Mouse (Mus musculus): ENCODE measurements around the gene Tbx1. TPM values are rescaled to one million over a fixed set of nuclear protein-coding genes. Genes with fewer than 3 reads are reported as not detected.

Gene Tbx1
- polyA plus RNA-seq, 1 experiment from 2014 or later = 0.93 TPM

- ATAC-seq = no peak
- TF ChIP-seq CTCF (IDR thresholded peaks at IDR 0.05; ENCODE audit: low read depth) = no peak
- peaks cover 37% of the 10 kb centered on the region for H3K36me3 ChIP-seq (ENCODE audit: control insufficient read depth, insufficient read depth)
- 72% methylated on average over 6 of the region's 6 CpGs for WGBS
- H3K27me3 ChIP-seq (replicated peaks; ENCODE audit: control insufficient read depth, insufficient read depth, low read length) = peaks cover 44% of the 10 kb centered on the region
- no peak overlapping the region for H3K4me3 ChIP-seq (ENCODE audit: low read depth, low read length)
- no peaks in the 10 kb centered on the region; the same call in 1 of the 2 replicates for H3K4me1 ChIP-seq (replicated peaks; ENCODE audit: control insufficient read depth, insufficient read depth, low read length)
- no peak overlapping the region for H3K27ac ChIP-seq (ENCODE audit: low read depth, low read length)
- H3K9me3 ChIP-seq (ENCODE audit: control insufficient read depth) = no peaks in the 10 kb centered on the region
- no peak overlapping the region for H3K4me2 ChIP-seq (replicated peaks; ENCODE audit: low read depth)
- H3K9ac ChIP-seq (ENCODE audit: low read depth, low read length) = no peak overlapping the region
Measured at GRCm38 (mm10) chr16:18620201-18620600, 29.7 kb upstream of the Tbx1 start.

DNA sequence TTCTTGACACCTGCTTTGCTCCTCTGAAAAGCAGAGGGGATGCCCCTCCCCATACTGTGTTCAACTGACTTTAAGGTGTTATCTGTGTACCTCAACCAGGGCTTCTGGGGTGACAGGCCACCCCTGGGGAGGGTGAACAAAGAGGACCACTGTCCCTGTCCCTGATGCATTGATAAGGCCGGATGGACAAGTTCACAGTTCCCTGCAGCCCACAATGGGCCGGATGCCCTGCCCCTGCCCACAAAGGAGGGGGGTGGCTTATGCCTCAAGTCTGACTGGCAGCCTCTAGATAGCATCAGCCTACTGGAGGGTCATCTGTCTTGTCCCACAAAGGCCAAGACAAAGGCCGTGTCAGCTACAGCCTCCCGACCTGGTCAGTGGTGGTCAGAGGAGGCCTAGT, 28.6 kb upstream of the Tbx1 start:
- H3K4me2 ChIP-seq (replicated peaks; ENCODE audit: low read depth) = no peak overlapping the region
- WGBS = 84% methylated on average over 4 of the region's 4 CpGs
- ATAC-seq = no peak

DNA sequence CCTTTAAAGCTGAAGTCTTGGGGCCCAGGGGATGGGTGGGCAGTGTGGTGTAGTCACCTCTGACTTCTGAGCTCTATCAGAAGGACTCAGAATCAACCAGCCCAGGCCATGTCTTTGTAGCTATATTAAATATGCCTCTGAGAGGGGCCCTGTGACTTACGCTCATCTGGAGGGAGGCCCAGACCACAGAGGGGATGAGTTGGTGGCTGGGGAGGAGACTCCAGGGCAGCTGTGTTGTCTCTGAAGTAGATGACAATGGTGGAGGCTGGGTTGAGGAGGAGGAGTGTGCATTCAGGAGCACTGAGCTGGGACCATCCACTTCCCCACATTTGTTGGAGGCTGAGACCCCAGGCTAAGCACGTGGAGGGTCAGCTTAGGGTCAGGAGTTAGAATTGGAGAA, 27.8 kb upstream of the Tbx1 start:
- no peak overlapping the region for H3K4me2 ChIP-seq (replicated peaks; ENCODE audit: low read depth)
- no peak for ATAC-seq
- WGBS = 68% methylated on average over 2 of the region's 2 CpGs
- H3K4me1 ChIP-seq (replicated peaks; ENCODE audit: control insufficient read depth, insufficient read depth, low read length) = no peaks in the 10 kb centered on the region; the same call in 1 of the 2 replicates
- no peak overlapping the region for H3K27ac ChIP-seq (ENCODE audit: low read depth, low read length)
- H3K4me3 ChIP-seq (ENCODE audit: low read depth, low read length) = no peak overlapping the region
- TF ChIP-seq CTCF (IDR thresholded peaks at IDR 0.05; ENCODE audit: low read depth) = no peak
- H3K9me3 ChIP-seq (ENCODE audit: control insufficient read depth) = no peaks in the 10 kb centered on the region
- no peak overlapping the region for H3K9ac ChIP-seq (ENCODE audit: low read depth, low read length)
- H3K27me3 ChIP-seq (replicated peaks; ENCODE audit: control insufficient read depth, insufficient read depth, low read length) = peaks cover 39% of the 10 kb centered on the region
- peaks cover 19% of the 10 kb centered on the region for H3K36me3 ChIP-seq (ENCODE audit: control insufficient read depth, insufficient read depth)

More for the DNA sequence above, 28.6 kb upstream of the Tbx1 start:
- H3K27me3 ChIP-seq (replicated peaks; ENCODE audit: control insufficient read depth, insufficient read depth, low read length) = peaks cover 39% of the 10 kb centered on the region
- TF ChIP-seq CTCF (IDR thresholded peaks at IDR 0.05; ENCODE audit: low read depth) = no peak
- peaks cover 27% of the 10 kb centered on the region for H3K36me3 ChIP-seq (ENCODE audit: control insufficient read depth, insufficient read depth)
- H3K27ac ChIP-seq (ENCODE audit: low read depth, low read length) = no peak overlapping the region
- H3K4me1 ChIP-seq (replicated peaks; ENCODE audit: control insufficient read depth, insufficient read depth, low read length) = no peaks in the 10 kb centered on the region; the same call in 1 of the 2 replicates
- H3K9ac ChIP-seq (ENCODE audit: low read depth, low read length) = no peak overlapping the region
- H3K9me3 ChIP-seq (ENCODE audit: control insufficient read depth) = no peaks in the 10 kb centered on the region
- H3K4me3 ChIP-seq (ENCODE audit: low read depth, low read length) = no peak overlapping the region

GRCm38 (mm10) chr16:18617370-18618065, 27.0 kb upstream of the Tbx1 start:
- peak; percentile 97 for TF ChIP-seq CTCF (IDR thresholded peaks at IDR 0.05; ENCODE audit: low read depth)
- 0 out of 2 replicates have a peak overlapping the region, but pooled peaks have one; percentile 11 for H3K4me3 ChIP-seq (ENCODE audit: low read depth, low read length)
- ATAC-seq = peak; percentile 75
- H3K36me3 ChIP-seq (ENCODE audit: control insufficient read depth, insufficient read depth) = peaks cover 12% of the 10 kb centered on the region
- WGBS = 2% methylated on average over 27 of the region's 27 CpGs
- H3K27me3 ChIP-seq (replicated peaks; ENCODE audit: control insufficient read depth, insufficient read depth, low read length) = peaks cover 35% of the 10 kb centered on the region
- peak overlapping the region; percentile 54 for H3K4me2 ChIP-seq (replicated peaks; ENCODE audit: low read depth)
- H3K27ac ChIP-seq (ENCODE audit: low read depth, low read length) = no peak overlapping the region
- no peak overlapping the region for H3K9ac ChIP-seq (ENCODE audit: low read depth, low read length)
- no peaks in the 10 kb centered on the region; the same call in 1 of the 2 replicates for H3K4me1 ChIP-seq (replicated peaks; ENCODE audit: control insufficient read depth, insufficient read depth, low read length)
- H3K9me3 ChIP-seq (ENCODE audit: control insufficient read depth) = no peaks in the 10 kb centered on the region

DNA sequence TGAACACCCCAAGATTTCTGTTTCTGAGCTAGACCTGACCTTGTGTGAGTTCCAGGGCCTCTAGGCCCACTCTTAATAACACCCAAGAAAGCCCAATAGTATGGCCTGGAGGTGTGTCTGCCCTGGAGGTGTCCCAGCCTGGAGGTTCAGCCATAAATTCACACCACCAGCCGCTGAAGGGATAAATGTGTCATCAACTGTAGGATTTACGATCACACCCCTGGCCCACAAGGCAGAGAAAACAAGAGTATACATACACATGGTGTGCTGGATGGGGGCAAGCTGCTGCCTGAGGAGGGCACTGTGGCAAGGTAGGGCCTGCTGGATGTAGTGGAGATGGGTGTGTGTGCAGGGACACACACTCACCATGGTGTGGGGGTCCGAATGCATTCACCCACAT, 22.8 kb upstream of the Tbx1 start:
- Histone ChIP-seq H3K27me3 (replicated peaks; ENCODE audit: control insufficient read depth, insufficient read depth, low read length) (no peaks in the 10 kb centered on the region; the same call in 1 of the 2 replicates), H3K27ac (ENCODE audit: low read depth, low read length) (no peak overlapping the region), H3K9me3 (ENCODE audit: control insufficient read depth) (no peaks in the 10 kb centered on the region), H3K4me1 (replicated peaks; ENCODE audit: control insufficient read depth, insufficient read depth, low read length) (no peaks in the 10 kb centered on the region; the same call in 1 of the 2 replicates), H3K4me2 (replicated peaks; ENCODE audit: low read depth) (no peak overlapping the region), H3K36me3 (ENCODE audit: control insufficient read depth, insufficient read depth) (no peaks in the 10 kb centered on the region), H3K9ac (ENCODE audit: low read depth, low read length) (no peak overlapping the region), H3K4me3 (ENCODE audit: low read depth, low read length) (no peak overlapping the region)
- WGBS = 71% methylated on average over 3 of the region's 3 CpGs
- 0 out of 2 replicates have a peak, but pooled peaks have one; percentile 6 for TF ChIP-seq CTCF (IDR thresholded peaks at IDR 0.05; ENCODE audit: low read depth)
- no peak for ATAC-seq

DNA sequence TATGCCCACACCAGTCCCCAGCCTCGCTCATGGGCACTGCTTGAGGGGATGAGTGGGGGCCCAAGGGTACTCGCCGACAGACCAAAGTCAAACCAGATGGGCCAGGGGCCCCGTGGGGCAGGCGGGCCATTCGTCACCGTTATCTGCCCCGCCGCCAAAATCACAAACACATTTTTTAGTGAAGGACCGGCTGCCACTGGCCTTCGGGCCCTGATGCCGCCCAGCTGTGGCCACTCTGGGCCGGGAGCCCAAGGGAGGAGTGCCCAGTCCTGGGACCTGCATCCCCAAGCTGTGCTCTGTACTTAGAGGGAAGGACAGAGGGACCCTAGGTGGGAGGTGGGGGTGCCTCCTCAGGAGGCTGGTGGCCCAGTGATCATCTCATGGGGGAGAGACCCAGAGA, 21.3 kb upstream of the Tbx1 start:
- TF ChIP-seq CTCF (IDR thresholded peaks at IDR 0.05; ENCODE audit: low read depth) = no peak
- H3K9ac ChIP-seq (ENCODE audit: low read depth, low read length) = no peak overlapping the region
- no peaks in the 10 kb centered on the region for H3K36me3 ChIP-seq (ENCODE audit: control insufficient read depth, insufficient read depth)
- no peak for ATAC-seq
- H3K4me3 ChIP-seq (ENCODE audit: low read depth, low read length) = no peak overlapping the region
- H3K9me3 ChIP-seq (ENCODE audit: control insufficient read depth) = no peaks in the 10 kb centered on the region
- H3K27me3 ChIP-seq (replicated peaks; ENCODE audit: control insufficient read depth, insufficient read depth, low read length) = no peaks in the 10 kb centered on the region
- 66% methylated on average over 13 of the region's 13 CpGs for WGBS
- H3K4me1 ChIP-seq (replicated peaks; ENCODE audit: control insufficient read depth, insufficient read depth, low read length) = no peaks in the 10 kb centered on the region
- no peak overlapping the region for H3K4me2 ChIP-seq (replicated peaks; ENCODE audit: low read depth)
- H3K27ac ChIP-seq (ENCODE audit: low read depth, low read length) = no peak overlapping the region

Data from intestine, postnatal 0 days (tissue).